Mouse (Mus musculus) bone marrow macrophage, adult 2 months (primary cell): Measurements from ENCODE around the gene Gys1.

Experiments used
- CTCF ChIP-seq: IDR thresholded peaks from 2 replicates; pipeline ENCODE4 v1.5.1; 2012; ENCODE audit warnings: low read depth, mild to moderate bottlenecking, low read length, moderate library complexity
- POLR2A ChIP-seq: IDR thresholded peaks from 2 replicates; pipeline ENCODE4 v1.6.1; 2012; ENCODE audit warnings: mild to moderate bottlenecking, low read depth, low read length, borderline replicate concordance

DNA sequence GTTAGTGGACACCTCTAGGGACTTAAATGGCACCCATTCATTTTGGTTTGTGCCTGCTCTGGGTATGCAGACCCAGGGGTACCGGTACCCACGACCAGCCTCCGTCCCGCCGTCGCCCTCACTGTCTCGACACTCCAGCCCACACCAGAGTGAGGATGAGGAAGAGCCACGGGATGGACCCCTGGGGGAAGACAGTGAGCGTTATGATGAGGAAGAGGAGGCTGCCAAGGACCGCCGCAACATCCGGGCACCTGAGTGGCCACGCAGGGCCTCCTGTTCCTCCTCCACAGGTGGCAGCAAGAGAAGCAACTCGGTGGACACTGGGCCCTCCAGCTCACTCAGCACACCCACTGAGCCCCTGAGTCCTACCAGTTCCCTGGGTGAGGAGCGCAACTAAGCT, 20.3 kb downstream of the Gys1 start:
- TF ChIP-seq POLR2A (no peak), CTCF (no peak)
